Mouse (Mus musculus) intestine, postnatal 0 days (tissue): ENCODE data around the gene Vrk1. TPM values are rescaled to one million over a fixed set of nuclear protein-coding genes. Genes with fewer than 3 reads are reported as not detected.

Experiments
- ATAC-seq: fragments of 200-750 bp; cut with Nextera tagmentation; 2 replicates; pipeline ENCODE4 v1.8.0; 2017; ENCODE audit warnings: mild to moderate bottlenecking, moderate TSS enrichment, moderate library complexity
- H3K27ac ChIP-seq: fragments of 300-500 bp; sonication (generic); 2 replicates; pipeline ENCODE4 v1.5.1; 2014; ENCODE audit warnings: mild to moderate bottlenecking, low read depth, low read length, moderate library complexity
- H3K27me3 ChIP-seq: fragments of 300-500 bp; sonication (generic); replicated peaks from 2 replicates; pipeline ENCODE4 v1.6.1; 2014; ENCODE audit warnings: low read length, mixed read lengths; ENCODE audit not compliant: control insufficient read depth, insufficient read depth
- H3K36me3 ChIP-seq: fragments of 300-500 bp; sonication (generic); 2 replicates; pipeline ENCODE4 v1.6.1; 2014; ENCODE audit warnings: mild to moderate bottlenecking, moderate library complexity; ENCODE audit not compliant: control insufficient read depth, insufficient read depth
- H3K4me1 ChIP-seq: fragments of 300-500 bp; sonication (generic); replicated peaks from 2 replicates; pipeline ENCODE4 v1.6.1; 2014; ENCODE audit warnings: antibody characterized with exemption, low read length, mixed read lengths; ENCODE audit not compliant: control insufficient read depth, insufficient read depth
- H3K4me2 ChIP-seq: fragments of 300-500 bp; sonication (generic); replicated peaks from 2 replicates; pipeline ENCODE4 v1.6.1; 2014; ENCODE audit warnings: low read depth, mild to moderate bottlenecking, moderate library complexity
- H3K4me3 ChIP-seq: fragments of 300-500 bp; sonication (generic); 2 replicates; pipeline ENCODE4 v1.5.1; 2014; ENCODE audit warnings: low read depth, low read length
- H3K9ac ChIP-seq: fragments of 300-500 bp; sonication (generic); 2 replicates; pipeline ENCODE4 v1.6.1; 2014; ENCODE audit warnings: mild to moderate bottlenecking, low read depth, low read length
- H3K9me3 ChIP-seq: fragments of 300-500 bp; sonication (generic); 2 replicates; pipeline ENCODE4 v1.6.1; 2016; ENCODE audit warnings: mixed run types; ENCODE audit not compliant: control insufficient read depth
- CTCF ChIP-seq: sonication (generic); IDR thresholded peaks from 2 replicates; pipeline ENCODE4 v1.5.1; 2016; ENCODE audit warnings: low read depth, mild to moderate bottlenecking, control low read depth, antibody characterized with exemption, moderate library complexity
- WGBS: fragments of 180-500 bp; shearing (Covaris S2); extraction: QIAGEN DNeasy Blood & Tissue Kit; methylation state at CpG from one replicate; pipeline ENCODE4 v1.1.7; 2014; 5-methylcytosine and 5-hydroxymethylcytosine counted together
- polyA plus RNA-seq: library from polyadenylated mRNA; unstranded; fragments of >200 nt; fragmentation: Nextera tagmentation; extraction: Ambion mirVana; gene quantifications from 2 replicates; pipeline ENCODE4 v1.2.1, GENCODE M21; 2015

Gene Vrk1
- polyA plus RNA-seq, 1 experiment from 2014 or later, result 23.0 TPM

GRCm38 (mm10) chr12:106094827-106095226, 84.8 kb downstream of the Vrk1 start:
- no peak overlapping the region for H3K4me2 ChIP-seq
- no peaks in the 10 kb centered on the region for H3K27me3 ChIP-seq
- H3K9me3 ChIP-seq, result no peaks in the 10 kb centered on the region
- no peak overlapping the region for H3K9ac ChIP-seq
- no peaks in the 10 kb centered on the region for H3K4me1 ChIP-seq
- ATAC-seq, result no peak
- no peak overlapping the region for H3K4me3 ChIP-seq
- 93% methylated on average over 9 of the region's 9 CpGs for WGBS
- no peak for TF ChIP-seq CTCF
- H3K27ac ChIP-seq, result no peak overlapping the region
- H3K36me3 ChIP-seq, result no peaks in the 10 kb centered on the region

DNA sequence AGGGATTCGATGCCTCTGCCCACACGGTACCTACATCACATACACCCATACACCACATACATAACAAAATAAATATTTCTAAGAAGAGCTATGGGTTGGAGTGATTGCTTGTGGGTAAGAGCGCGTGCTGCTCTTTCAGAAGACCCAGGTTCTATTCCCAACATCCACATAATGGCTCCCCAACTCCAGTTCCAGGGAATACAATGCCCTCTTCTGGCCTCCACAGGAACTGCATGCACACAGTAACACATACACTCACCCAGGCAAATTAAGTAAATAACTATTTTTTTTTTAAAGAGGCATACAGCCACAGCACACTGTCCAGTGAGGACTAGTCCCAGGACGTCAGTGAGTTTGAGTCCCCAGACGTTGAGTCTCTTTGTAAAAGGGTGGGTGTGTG, 92.0 kb downstream of the Vrk1 start:
- 0 out of 2 replicates have a peak, but pooled peaks have one; percentile 15 for TF ChIP-seq CTCF
- Histone ChIP-seq H3K9me3 (no peaks in the 10 kb centered on the region), H3K27ac (no peak overlapping the region), H3K36me3 (no peaks in the 10 kb centered on the region), H3K9ac (no peak overlapping the region), H3K27me3 (no peaks in the 10 kb centered on the region), H3K4me2 (no peak overlapping the region), H3K4me1 (no peaks in the 10 kb centered on the region), H3K4me3 (no peak overlapping the region)
- WGBS, result 97% methylated on average over 6 of the region's 6 CpGs
- ATAC-seq, result no peak

- H3K9me3 ChIP-seq, result no peaks in the 10 kb centered on the region
- WGBS, result 61% methylated on average over 16 of the region's 16 CpGs
- no peaks in the 10 kb centered on the region for H3K27me3 ChIP-seq
- H3K27ac ChIP-seq, result no peak overlapping the region
- no peak overlapping the region for H3K4me3 ChIP-seq
- TF ChIP-seq CTCF, result no peak
- ATAC-seq, result no peak
- no peak overlapping the region for H3K4me2 ChIP-seq
- no peak overlapping the region for H3K9ac ChIP-seq
- H3K36me3 ChIP-seq, result no peaks in the 10 kb centered on the region
- H3K4me1 ChIP-seq, result no peaks in the 10 kb centered on the region
These were observed 93.0 kb downstream of the Vrk1 start for GRCm38 (mm10) chr12:106102726-106103643.

DNA sequence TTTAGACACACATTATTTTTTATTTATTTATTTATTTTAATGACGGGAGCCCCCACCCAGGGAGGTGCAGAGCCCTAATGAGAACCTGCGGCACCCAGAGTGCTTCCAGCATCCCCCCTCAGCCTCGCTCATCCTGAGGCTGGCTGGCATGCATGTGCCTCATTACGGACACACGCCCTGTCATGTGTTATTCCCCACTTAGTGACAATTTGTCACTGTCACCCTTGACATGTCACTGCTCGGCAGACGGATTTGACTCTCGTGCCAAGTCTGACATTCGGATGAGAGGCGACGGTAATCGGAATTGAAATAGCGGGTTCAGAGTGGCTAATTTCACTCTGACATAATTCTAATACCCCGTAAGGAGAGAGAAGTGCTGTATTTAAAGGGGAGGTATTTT, 97.2 kb downstream of the Vrk1 start:
- ATAC-seq, result no peak
- 84% methylated on average over 14 of the region's 14 CpGs for WGBS
- Histone ChIP-seq H3K9ac (no peak overlapping the region), H3K36me3 (no peaks in the 10 kb centered on the region), H3K4me3 (no peak overlapping the region), H3K9me3 (no peaks in the 10 kb centered on the region), H3K4me2 (no peak overlapping the region), H3K27me3 (no peaks in the 10 kb centered on the region), H3K4me1 (no peaks in the 10 kb centered on the region), H3K27ac (no peak overlapping the region)
- TF ChIP-seq CTCF, result no peak

DNA sequence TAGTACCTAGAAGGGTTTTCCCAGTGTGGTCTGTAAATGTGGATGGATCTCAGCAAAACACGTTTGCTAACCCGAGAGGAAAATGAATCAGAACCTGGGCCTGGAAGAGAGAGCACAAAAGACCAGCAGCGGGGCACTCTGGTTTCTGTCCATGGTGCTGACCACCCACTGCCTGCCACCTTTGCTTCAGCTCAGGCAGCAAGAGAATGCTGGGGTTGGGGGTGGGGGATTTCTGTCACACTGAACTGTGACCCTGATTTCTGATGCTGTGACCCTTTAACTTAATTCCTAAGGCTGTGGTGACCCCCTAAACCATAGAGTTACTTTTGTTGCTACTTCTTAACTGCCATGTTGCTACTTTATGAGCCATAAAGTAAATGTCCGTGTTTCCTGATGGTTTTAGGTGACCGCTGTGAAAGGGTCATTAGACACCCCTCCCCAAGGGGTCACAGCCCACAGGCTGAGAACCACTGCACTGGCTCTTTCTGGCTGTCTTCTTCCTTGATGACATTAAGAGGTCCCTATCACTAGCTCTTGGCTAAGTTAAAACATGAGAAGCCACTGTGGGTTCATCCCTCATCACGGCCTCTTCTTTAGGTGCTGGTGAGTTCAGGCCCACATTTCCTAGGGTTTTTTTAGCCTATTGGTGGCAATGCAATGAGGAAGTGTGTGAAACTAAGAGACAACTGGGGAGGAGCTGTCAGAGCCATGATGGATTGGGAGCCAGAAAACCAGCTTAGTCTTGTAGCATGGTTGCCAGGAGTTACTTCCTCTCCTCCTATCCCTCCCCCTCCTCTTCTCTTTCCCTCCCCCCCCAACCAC, 105.3 kb downstream of the Vrk1 start:
- no peak overlapping the region for H3K27ac ChIP-seq
- H3K36me3 ChIP-seq, result no peaks in the 10 kb centered on the region
- TF ChIP-seq CTCF, result no peak
- H3K4me3 ChIP-seq, result no peak overlapping the region
- H3K4me2 ChIP-seq, result no peak overlapping the region
- no peak for ATAC-seq
- H3K27me3 ChIP-seq, result no peaks in the 10 kb centered on the region
- no peaks in the 10 kb centered on the region for H3K9me3 ChIP-seq
- H3K9ac ChIP-seq, result no peak overlapping the region
- 33% methylated on average over 6 of the region's 6 CpGs for WGBS
- no peaks in the 10 kb centered on the region for H3K4me1 ChIP-seq

DNA sequence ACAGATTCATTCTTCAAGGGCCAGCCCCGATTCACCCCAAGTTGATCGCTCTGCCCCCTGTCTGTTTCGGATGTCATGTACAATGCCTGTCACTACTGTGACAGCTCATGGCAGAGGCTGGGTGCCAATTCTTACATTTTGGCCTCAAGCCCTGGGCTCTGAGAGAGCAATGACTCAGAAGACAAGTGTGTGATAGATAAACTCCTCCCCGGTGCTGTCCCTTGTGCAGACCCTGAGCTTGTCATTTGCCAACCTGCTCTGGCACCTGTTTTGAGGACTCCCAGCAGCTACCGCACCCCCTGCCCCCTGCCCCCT, 105.8 kb downstream of the Vrk1 start:
- Histone ChIP-seq H3K9ac (no peak overlapping the region), H3K4me2 (no peak overlapping the region), H3K4me3 (no peak overlapping the region), H3K27ac (no peak overlapping the region), H3K27me3 (no peaks in the 10 kb centered on the region), H3K9me3 (no peaks in the 10 kb centered on the region), H3K36me3 (no peaks in the 10 kb centered on the region), H3K4me1 (no peaks in the 10 kb centered on the region)
- TF ChIP-seq CTCF, result no peak
- no peak for ATAC-seq
- 72% methylated on average over 5 of the region's 5 CpGs for WGBS
